Mouse (Mus musculus) embryonic facial prominence, embryonic 10.5 days (tissue): ENCODE results near the gene Sh3d19. TPM values are rescaled to one million over a fixed set of nuclear protein-coding genes. Genes with fewer than 3 reads are reported as not detected.

Experiments
- polyA plus RNA-seq: library from polyadenylated mRNA; unstranded; fragments of >200 nt; fragmentation: Nextera tagmentation; extraction: Ambion mirVana; gene quantifications from 2 replicates; pipeline ENCODE4 v1.2.1, GENCODE M21; 2016

The Sh3d19 gene
- polyA plus RNA-seq, 1 experiment from 2014 or later: 14.9 TPM

Other genes starting within 250 kb of the Sh3d19 start
- gene Fam160a1, start 153.8 kb upstream of the Sh3d19 start, polyA plus RNA-seq: 1.3 and 1.7 TPM in 2 replicates
- 0.59 and 0.64 TPM in 2 replicates for gene Glt28d2, start 83.6 kb upstream of the Sh3d19 start, polyA plus RNA-seq
- gene Gm37240, start 83.6 kb upstream of the Sh3d19 start, polyA plus RNA-seq: 1.9 and 2.8 TPM in 2 replicates
- gene Prss48, start 31.4 kb downstream of the Sh3d19 start, polyA plus RNA-seq: 0.16 TPM in 1 of 2 replicates, not detected in the other
- gene Rps3a1, start 171.6 kb downstream of the Sh3d19 start, polyA plus RNA-seq: 1,198 and 1,219 TPM in 2 replicates